Mouse (Mus musculus) 3T3-L1 (cell line): Measurements from ENCODE around the gene Prickle4.
"Not testable (repeated sequence)": the region's sequence is repeated elsewhere in the genome, so short reads cannot be mapped to it uniquely, and the experiment has no call there.

Experiments
- DNase-seq: peaks from one replicate; pipeline ENCODE4 v3.0.0-alpha.2; 2015; ENCODE audit warnings: low read depth, low spot score

The Prickle4 gene

GRCm38 (mm10) chr17:47669166-47669565 is 25.4 kb downstream of the Prickle4 start:
- no peak for DNase-seq

GRCm38 (mm10) chr17:47664474-47664873 is 30.1 kb downstream of the Prickle4 start:
- DNase-seq = no peak

- DNase-seq = no peak
These were observed 31.4 kb downstream of the Prickle4 start for GRCm38 (mm10) chr17:47663009-47663713.

GRCm38 (mm10) chr17:47658741-47659243 is 35.7 kb downstream of the Prickle4 start:
- no peak for DNase-seq

GRCm38 (mm10) chr17:47657901-47658300 is 36.6 kb downstream of the Prickle4 start:
- DNase-seq = no peak

- no peak for DNase-seq
These were observed 38.8 kb downstream of the Prickle4 start for GRCm38 (mm10) chr17:47655697-47656096.

- DNase-seq = not testable (repeated sequence)
These were observed 40.2 kb downstream of the Prickle4 start for GRCm38 (mm10) chr17:47654346-47654745.

- DNase-seq = no peak
These were observed 42.6 kb downstream of the Prickle4 start for GRCm38 (mm10) chr17:47651953-47652352.

GRCm38 (mm10) chr17:47648966-47649365 is 45.6 kb downstream of the Prickle4 start:
- DNase-seq = no peak

- peak; percentile 78 for DNase-seq
These were observed 47.9 kb downstream of the Prickle4 start for GRCm38 (mm10) chr17:47646683-47647082.

- peak; percentile 35 for DNase-seq
These were observed 51.5 kb downstream of the Prickle4 start for GRCm38 (mm10) chr17:47642992-47643391.
